Mouse (Mus musculus): Measurements from ENCODE around the gene Ctrb1.

Gene Ctrb1

DNA sequence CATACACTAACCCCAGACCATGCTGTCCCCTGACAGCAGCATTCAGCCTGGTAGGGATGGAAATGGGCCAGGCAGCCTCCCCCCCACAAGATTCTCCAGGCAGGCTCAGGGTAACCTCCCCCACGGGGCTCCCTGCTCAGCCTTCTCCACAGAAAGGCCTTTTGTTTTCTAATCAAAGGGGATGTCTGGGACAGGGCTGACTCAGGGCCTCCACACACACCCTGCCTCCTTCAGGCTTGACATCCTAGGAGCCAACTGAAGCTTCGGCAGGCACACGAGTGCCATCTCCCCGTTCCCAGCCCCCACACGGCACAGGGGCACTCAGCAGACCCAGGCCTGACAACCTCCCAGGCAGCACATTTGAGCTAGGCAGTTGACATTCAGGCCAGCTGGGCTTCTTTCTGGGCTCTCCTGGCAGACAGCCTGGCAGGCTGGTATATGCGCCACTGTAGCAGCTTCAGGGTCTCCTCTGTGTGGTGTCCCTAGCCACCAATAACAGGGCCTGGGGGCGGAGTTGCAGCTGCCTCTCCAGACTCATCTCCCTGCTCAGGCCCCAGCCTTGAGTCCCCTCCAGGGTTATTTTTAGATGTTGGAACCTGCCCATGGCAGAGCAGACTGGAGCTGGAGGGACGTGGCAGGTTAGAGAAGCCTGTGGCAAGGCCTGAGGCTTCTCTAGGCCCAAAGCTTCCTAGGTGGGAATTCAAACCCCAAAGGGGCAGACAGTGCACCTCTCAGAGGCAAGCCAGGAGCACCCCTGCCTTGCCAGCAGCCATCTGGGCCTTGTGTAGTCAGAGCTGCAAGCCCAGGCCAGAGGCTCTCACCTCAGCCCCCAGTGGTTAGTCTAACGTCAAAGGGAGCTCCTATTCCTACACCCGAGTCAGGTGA is 26.0 kb upstream of the Ctrb1 start:
- peak; percentile 64 for DNase-seq

DNA sequence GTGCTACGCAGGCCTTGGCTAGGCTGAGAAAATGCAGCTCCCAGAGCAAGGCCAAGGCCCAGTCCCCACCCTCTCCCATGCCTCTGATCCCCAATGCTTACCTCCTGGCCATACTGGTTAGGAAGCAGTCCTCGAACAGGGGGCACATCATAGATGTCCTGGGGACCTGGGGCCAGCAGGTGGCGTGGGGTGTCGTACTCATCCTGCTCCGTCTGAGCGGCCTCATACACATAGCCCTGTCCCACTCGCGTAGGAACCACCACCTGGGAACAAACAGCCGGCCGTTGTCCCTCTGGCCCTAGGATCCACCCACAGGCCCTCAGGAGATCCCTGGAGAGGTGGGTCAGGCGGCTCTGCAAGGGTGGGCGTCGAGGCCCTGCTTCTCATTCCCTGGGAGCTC is 24.7 kb upstream of the Ctrb1 start:
- DNase-seq = peak; percentile 44

DNA sequence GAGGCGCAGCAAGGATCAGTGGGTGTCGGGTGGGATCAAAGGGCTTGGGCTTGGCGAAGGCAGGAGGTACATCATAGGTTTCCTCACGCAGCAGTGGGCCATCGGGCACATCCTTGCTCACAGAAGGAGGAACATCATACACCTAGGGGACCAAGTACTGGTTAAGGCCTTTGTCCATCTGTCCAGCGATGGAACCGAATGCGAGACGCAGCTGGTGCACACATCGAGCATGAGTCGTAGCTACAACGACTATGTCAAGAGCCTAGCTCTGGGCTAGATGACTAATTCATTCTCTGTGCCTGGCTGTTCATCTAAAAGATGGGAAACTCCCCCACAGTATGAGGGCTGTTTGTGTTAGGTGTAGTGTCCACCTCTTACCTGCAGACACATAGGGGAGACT is 23.5 kb upstream of the Ctrb1 start:
- DNase-seq = no peak

DNA sequence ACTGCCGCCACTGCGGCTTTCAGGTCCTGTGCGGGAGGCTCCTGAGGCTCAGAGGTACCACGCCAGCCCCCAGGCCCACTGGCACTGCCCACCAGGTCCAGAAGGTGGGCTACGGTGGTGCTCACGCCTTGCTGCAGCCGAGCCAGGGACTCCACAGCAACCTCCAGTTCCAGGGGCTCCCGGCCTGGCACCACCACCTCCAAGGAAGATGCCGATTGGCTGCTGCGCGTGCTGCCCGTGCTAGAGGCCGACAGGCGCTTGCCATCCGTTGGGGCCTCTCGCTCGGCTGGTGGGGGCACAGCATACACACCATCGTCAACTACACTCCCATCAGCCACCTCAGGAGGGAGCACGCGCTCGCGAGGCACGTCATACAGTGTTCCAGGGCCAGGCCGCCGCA is 23.0 kb upstream of the Ctrb1 start:
- DNase-seq = peak; percentile 23

DNA sequence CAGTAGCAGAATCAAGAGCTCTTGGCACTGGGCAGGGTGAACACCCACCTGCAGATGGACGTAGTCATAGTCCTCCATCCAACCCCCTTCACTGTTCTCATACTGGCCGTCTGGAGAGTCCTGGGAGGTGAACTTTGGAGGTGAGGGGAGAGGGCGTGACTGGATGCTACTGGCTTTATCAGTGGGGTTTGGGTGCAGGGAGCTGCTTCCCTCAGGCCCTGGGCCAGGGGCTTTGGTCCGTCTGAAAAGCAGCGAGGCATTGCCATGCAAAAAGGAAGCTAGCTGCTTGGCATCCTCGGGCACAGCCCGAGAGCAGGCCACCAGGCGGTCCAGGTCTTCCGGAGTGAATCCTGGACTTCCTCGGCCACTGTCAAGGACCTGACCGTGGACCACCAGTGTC is 22.5 kb upstream of the Ctrb1 start:
- DNase-seq = no peak

DNA sequence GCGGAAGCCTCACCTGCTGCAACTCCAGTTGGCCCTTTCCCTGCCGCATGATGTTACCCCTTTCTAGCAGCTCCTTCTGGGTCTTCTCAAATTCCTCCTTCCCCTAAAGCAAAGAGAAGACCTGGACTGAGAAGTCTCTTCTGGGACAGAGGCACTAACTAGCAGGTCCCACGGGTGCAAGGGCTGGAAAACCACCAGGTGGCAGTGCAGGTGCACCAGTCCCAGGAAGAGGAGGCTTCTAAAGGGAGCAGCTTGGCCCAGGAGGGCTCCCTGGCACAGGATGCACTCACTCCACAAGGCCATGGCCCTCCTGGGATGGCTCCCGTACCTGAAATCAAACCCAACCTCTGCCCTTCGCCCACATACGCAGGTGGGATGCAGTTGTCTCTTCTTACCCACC is 21.8 kb upstream of the Ctrb1 start:
- DNase-seq = peak; percentile 84

DNA sequence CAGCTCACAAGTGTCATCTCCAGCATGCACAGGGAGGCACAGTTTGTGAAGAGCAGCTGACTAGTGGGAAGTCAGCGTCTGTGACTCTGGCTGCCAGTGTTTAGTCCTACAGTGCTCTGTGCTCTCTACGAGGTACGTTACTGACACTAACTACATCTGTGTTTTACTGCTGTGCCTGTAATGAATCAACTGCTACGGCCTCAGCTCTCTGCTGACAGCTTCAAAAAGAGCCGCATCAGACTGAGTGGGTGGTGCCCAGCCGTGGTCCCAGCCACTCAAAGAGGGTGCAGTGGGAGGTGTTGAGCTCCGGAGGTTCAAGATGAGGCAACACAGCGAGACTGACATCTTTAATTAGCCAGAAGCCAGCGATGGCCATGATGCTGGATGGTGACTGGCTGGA is 21.3 kb upstream of the Ctrb1 start:
- peak; percentile 28 for DNase-seq

DNA sequence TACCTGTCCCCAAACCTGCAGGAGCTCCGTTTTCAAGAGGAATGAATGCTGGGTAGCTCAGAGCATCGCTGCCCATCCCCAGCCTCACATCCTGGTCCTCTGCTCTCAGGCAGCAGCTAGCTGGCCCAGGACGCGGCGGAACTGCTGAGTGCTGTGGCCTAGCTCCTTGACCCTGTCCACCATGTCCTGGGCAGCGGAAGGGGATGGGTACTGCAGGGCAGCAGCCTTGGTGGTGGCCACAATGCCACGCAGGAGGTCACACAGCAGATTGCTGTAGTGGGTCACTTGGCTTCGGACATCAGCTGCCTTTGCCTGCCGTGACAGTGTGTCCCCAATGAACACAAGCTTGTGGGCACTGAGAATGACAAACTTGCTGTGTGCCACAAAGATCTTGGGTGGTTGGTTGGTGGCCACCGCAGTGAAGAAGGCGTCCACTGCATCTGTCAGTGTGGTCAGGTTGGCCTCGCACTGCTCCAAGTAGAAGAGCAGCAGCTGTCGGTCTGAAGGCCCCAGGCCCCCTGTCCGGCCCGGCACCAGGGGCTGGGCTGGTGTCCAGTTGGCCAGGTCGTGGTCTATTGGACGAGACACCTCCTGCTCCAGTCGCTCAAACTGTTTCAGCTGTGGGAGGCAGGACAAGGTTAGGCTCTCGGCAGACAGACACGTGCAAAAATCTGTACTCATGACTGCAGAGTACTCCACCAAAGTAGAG is 20.1 kb upstream of the Ctrb1 start:
- no peak for DNase-seq

DNA sequence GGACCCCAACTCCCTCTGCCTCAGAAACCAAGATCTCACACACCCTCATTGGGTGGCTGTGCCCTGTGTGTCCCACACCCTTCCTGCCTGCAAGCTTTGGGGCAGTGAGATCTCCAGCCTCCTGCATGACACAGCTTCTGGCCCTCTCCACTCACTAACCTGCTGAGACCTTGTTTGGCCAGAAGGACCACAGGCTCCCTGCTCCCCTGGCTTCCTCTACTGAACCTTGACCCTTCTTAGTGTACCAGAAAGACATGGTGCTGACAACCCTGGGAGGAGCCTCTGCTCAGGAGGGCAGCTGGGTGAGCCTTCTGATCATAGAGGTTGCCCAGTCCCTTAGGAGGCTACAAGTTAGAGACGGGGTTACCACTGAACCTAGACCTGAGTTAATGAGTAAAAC is 18.4 kb upstream of the Ctrb1 start:
- peak; percentile 58 for DNase-seq

DNA sequence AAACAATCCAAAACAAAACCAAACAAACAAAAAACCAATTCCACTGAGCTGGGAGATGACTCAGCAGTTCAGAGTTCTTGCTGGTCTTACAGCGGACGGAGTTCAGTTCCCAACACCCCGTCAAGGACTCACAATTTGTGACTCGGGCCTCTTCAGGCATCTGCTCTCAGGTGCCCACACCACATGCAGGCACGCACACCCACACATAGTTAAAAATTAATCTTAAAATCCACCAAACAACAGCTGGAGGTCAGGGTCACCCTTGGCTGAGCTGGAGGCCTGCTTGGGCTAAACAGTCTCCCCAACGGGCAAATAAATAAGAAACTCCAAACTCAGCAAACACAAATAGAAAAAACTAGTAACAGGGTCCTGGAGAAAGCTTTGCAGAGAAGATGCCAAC is 17.5 kb upstream of the Ctrb1 start:
- DNase-seq = peak; percentile 68

DNA sequence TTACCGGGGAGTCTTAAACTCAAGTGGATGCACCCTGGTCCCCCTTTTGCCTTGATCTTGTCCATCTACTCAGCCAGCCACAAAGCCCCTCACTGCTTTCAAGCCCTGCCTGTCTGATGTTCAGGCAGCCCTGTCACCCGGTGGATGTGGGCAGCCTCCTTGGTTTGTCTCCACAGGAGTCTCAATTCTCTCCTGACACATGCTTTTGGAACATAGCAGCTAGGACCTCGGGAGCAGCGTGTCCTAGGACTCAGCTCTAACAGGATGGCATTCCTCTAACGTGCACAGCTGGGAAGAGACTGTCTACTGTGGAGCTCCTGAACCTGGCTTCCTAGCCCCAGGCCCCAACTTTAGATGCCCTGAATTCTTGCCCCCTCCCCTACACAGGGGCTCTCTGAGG is 14.9 kb upstream of the Ctrb1 start:
- no peak for DNase-seq

DNA sequence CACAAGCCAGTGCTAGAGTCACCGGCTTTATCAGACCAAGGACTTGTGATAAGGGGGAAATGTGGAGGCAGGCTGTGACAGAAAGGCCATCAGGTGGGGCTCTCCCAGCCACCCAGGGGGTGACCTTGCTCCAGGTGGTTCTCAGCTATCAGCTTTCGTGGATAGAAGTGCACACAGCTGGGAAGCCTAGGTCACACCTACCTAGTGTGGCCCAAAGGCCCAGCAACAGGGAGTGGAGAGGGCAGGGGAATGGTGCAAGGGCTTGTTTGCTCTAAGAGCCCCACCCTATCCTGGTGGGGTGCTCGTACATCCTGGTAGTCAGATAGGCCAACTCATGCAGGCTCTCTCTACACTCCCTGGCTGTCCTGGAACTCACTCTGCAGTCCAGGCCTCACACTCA is 14.4 kb upstream of the Ctrb1 start:
- DNase-seq = no peak

DNA sequence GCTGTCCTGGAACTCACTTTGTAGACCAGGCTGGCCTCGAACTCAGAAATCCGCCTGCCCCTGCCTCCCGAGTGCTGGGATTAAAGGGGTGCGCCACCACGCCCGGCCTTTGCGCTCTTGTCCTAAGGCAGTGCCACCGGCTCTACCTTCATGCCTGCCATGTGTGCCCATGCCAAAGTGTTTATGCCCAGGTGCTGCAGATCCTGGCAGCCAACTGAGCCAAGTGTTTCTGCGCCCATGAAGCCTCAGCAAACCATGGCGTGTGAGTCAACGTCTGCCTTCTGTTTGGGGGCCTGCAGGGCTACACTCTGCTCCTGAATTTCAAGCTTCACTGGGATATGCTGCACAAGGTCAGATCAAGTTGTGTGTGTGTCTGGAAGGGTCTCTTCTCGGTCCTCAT is 13.8 kb upstream of the Ctrb1 start:
- DNase-seq = no peak

DNA sequence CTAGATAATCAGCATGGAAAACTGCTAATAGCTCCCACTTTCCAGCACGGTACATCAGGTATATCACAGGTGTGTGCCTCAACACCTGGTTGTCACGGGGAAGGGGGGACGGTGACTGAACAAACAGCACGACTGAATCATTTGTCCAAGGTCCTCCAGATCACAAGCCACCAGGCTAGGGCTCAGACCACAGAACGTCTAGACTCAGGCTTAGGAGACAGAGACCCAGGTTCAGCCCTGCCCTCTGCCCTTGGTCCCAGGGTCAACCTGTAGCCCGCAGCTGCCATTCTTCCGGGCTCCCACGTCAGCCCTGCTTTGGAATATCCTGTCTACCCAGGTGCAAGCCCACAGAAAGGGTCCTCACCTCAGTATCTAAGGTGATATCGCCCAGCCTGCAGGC is 10.6 kb upstream of the Ctrb1 start:
- no peak for DNase-seq

DNA sequence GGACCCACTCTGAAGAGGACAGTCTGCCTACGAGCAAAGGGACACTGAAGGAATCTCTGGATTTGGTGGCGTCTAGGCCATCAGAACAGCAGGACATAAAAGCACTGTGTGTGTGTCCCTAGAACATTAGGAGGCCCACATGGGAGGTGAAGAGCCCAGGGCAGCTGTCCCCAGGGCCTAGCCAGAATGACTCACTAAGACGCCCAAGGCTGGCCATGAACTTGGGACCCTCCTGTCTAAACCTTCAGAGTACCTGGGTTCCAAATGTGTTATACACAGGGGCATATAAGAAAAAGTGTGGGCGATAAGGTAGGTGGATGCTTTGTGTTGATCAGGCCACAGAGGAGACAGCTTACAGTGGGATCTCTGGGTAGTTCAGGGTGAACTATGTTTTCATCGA is 9.9 kb upstream of the Ctrb1 start:
- DNase-seq = no peak

DNA sequence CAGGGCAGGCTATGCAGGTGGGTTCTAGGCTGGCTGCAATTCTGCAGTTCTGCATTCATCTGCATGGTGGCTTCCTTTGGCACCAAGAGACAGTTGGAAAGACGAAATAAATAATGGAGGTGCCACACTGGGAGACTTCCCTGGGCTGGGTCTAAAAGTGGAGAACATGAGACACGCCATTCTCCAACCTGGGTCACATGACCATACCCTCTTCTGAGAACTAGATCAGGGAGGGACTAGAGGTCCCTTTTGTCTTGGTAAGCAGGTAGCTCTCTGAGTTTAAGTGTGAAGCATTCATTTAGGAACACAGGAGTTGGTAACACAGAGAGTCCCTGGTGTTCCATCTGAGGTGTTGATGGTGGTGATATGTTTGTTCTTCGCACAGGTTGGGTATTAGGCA is 9.4 kb upstream of the Ctrb1 start:
- DNase-seq = no peak

DNA sequence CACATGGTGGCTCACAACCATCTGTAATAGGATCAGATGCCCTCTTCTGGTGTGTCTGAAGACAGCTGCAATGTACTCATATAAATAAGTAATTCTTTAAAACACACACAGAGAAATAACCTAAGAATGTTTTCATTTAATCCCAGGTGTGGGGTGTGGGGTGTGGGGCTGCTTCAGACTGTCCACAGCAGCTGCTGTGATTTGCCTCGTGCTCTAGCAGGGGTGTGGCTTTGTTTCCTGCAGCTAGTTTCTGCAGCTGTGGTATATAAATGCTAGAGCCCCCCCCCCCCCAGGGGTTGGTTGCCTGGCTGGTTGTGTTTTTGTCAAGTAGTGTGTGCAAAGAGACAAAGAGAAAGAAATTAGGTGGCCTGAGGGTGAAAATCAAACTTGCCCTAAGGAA is 8.2 kb upstream of the Ctrb1 start:
- no peak for DNase-seq

DNA sequence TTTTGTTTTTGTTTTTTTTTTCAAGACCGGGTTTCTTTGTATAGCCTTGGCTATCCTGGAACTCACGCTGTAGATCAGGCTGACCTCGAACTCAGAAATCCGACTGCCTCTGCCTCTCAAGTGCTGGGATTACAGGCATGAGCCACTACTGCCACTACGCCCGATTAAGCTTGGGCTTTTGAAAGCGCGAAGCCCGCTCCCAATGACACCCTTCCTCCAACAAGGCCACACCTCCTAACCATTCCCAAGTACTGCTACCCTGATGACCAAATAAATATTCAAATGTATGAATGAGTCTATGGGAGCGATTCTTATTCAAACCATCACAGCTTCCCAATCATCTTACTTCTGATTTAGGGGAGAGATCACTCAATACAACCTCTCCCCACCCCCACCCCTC is 6.8 kb upstream of the Ctrb1 start:
- DNase-seq = no peak

DNA sequence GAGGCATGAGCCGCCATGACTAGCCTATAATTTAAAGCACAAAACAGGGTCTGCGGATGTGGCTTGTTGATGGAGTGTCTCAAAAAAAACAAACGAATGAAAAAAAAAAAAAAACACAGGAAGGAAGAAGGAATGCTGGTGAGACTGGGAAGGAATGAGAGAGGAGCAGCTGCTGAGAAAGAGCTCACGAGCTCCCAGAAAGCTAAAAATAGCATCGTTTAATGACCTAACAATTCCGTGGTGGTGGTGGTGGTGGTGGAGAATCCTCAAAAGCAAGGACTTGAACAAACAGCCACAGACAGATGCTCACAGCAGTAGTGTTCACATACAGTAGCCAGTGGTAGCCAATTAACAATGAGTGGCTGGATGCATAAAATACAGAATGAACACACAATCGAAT is 4.6 kb upstream of the Ctrb1 start:
- no peak for DNase-seq

DNA sequence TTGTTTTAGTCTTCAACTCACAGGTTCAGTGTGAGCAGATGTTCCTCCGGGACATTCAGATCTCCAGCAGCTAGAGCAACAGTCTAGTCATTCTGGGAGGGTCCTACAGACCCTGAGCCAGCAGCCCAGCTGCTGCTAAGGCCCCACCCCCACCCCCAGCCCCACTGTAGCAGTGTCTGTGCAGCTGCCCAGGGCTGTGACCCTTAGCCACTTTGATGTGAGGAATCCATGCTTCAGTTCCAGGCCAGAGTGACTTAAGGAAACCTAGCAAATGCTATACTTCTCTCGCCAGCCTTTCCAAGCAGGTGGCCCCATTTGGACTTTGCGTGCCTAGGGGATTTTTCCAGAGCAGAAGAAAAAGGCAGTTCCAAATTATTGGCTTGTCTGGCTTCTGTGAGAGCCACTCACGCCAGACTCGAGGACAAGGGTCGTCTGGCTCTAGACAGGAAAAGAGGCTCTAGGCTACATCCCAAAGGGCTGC is 2.5 kb upstream of the Ctrb1 start:
- peak; percentile 60 for DNase-seq

DNA sequence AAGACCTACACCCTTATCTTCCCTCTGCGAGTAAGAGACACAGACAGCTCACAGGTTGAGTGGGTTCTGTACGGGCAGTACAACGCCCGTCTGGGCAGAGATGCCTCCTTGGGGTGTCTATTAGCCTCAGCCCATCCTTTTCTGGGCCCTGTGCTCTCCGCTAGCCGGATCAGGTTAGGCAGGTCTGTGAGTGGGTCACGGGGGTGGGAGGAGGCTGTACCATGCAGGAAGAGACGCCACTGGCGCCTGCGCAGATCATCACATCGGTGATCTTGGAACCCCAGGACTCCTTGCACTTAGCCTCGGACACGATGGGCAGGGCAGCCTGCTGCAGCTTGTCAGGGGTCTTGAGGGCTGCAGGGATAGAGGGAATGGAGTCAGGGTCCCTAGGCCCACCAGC is 3.9 kb downstream of the Ctrb1 start:
- no peak for DNase-seq

DNA sequence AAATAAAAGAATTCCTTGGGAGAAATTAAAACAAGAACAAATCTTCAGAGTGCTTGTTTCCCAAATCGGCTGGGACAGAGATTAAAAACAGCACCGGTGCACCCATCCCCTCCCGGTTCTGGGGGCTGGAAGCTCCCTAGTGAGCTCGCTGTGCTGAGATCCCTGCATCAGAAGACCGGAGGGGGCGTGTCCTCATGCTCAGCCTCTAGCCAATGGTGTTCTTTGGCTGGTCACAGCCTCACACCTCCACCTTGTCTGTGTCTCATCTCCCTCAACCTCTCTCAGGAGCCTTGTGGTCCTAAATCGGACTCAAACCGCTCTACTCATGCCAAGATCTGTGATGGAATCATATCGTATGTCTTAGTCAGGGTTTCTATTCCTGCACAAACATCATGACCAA is 8.3 kb downstream of the Ctrb1 start:
- DNase-seq = no peak

DNA sequence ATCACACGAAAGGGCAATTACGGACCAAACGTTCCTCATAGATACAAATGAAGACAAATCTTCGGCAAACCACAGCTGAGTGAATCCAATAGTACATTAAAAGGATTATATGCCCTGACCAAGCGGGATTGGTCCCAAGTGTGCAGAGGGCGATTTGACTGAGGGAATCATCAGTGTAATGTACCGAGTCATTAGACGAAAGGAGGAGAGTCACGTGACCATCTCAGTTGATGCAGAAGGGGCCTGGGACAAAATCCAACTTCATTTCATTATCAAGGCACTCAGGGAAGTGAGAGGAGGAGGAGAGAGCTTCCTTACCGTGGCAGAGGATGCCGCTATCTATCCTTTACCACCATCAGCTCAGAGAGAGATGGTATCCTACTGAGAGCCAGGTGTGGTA is 9.7 kb downstream of the Ctrb1 start:
- DNase-seq = no peak

DNA sequence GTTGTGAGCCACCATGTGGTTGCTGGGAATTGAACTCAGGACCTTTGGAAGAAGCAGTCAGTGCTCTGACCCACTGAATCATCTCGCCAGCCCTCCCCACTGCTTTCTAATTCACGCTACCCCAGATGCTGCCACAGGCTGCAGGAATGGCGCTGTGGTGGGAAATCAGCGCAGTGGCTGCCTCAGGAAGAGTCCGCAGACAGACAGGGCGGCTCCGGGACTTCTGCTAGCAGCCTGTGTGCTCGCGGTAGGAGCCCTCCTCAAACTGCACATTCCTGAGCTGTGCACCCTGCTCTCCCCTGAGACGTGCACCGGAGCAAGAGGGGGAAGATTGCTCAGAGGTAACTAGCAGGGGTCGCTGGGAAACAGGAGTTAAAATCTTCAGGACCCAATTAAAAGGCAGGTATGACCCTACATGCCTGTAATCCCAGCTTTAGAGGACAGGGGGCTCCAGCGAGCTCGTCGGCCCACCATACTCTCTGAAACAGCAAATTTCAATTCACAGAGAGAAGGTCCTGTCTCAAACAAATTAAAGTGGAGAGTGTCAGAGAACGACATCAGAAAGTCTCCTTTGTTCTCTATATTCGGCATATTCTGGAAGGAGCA is 10.3 kb downstream of the Ctrb1 start:
- DNase-seq = peak; percentile 27
